Mouse (Mus musculus): ENCODE data around the gene Rcsd1. TPM values are rescaled to one million over a fixed set of nuclear protein-coding genes. Genes with fewer than 3 reads are reported as not detected.

Rcsd1 gene
- polyA plus RNA-seq, 1 experiment from 2014 or later = 13.5 TPM

DNA sequence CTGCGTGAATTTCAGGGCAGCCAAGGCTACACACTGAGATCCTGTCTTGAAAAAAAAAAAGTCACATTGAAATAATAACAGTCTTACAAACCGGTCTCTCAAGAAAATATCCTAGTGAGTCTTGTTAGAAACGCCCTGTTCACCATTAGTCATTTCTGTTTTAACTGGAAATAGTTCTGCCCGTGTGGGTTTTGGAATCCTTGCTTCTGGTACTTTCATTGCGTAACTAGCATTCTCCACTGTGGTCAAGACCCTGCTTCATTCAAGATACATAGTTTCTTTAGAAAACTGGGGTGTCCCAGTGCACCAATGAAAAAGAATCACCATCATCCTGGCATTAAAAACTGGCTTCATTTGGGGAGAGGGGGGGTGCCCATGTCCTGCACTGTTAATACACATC lies 65.8 kb downstream of the Rcsd1 start:
- no peaks in the 10 kb centered on the region for H3K4me1 ChIP-seq (replicated peaks)
- no peak for ATAC-seq (ENCODE audit: low FRiP score)
- no peak overlapping the region for H3K4me3 ChIP-seq
- H3K9me3 ChIP-seq = no peaks in the 10 kb centered on the region
- no peak overlapping the region for H3K9ac ChIP-seq
- H3K36me3 ChIP-seq = no peaks in the 10 kb centered on the region
- WGBS = 76% methylated on average over 5 of the region's 5 CpGs
- no peaks in the 10 kb centered on the region for H3K27me3 ChIP-seq
- no peak overlapping the region for H3K27ac ChIP-seq
- H3K4me2 ChIP-seq = no peak overlapping the region

DNA sequence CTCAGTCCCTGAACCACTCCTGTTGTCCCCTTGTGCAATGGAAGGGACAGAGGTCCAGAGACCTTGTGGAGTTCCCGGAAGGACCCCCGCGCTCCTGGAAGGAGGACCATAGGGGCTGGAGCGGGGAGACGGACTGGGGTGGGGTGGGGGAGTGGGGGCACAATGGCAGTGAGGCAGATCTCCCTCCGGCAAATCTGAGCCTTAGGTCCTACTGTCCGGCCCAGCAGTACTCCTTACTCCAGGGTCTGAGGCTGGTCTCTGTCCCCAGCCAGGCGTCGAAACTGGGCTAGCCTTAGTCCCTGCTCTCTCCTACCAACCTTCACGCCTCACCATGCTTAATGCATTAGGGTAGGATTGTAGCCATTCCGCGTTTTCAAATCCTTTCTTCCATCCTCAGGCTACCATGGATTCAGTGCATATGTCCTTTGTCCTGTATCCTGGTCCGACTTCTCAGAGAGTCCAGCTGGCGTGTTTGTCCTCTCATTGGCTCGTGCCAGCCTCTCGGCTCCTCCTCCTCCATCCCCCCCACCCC lies 66.7 kb downstream of the Rcsd1 start:
- Histone ChIP-seq H3K9ac (peak overlapping the region; percentile 86), H3K9me3 (no peaks in the 10 kb centered on the region), H3K36me3 (no peaks in the 10 kb centered on the region), H3K4me3 (peak overlapping the region; percentile 69), H3K27ac (peak overlapping the region; percentile 96), H3K4me2 (peak overlapping the region; percentile 58), H3K27me3 (no peaks in the 10 kb centered on the region), H3K4me1 (replicated peaks) (no peaks in the 10 kb centered on the region)
- peak; percentile 84 for ATAC-seq (ENCODE audit: low FRiP score)
- under 1% methylated on average over 16 of the region's 16 CpGs for WGBS

DNA sequence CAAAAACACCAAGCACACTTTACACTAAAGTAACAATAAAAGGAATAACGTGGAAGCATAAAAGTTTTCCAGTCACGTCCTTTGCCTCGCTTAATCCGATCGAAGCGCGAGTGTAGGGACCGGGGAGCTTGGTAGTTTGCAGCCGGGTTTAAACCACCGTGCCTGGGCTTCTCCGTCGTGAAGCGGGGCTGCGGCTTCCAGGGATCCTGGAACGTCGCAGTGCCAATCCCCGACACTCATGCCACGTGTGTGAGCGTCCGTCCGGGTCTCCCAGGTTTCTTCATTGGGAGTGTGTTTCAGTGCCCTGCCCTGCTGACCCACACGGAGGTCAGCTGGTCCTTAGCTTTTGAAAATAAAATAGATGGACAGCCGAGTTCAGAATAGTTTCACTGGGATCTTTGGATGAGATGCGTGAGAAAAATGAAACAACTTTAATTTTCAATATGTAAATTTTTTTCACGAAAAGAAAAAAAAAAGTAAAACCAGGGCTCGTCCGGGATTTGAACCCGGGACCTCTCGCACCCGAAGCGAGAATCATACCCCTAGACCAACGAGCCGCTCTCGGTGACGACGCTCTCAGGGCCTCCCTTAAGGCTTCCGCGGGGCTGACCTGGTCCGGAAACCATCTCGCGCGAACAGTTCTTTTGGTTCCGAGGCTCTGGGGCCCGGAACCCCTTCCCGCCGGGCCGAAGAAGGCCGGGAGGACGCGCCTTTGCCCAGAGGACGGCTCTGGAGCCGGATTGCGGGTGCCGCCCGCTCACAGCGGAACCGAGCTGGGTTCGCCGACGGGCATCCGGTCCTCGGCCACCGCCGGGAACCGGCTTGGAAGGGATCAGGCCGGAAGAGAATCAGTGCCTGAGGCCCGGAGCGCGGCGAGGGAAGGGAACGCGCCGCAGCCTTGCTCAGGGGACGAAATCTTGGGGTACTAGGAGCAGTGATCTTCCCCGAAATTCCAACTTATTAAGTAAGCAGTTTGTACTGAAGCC lies 67.5 kb downstream of the Rcsd1 start:
- Histone ChIP-seq H3K4me2 (peak overlapping the region; percentile 58), H3K4me1 (replicated peaks) (no peaks in the 10 kb centered on the region), H3K27me3 (no peaks in the 10 kb centered on the region), H3K9ac (peak overlapping the region; percentile 86), H3K9me3 (no peaks in the 10 kb centered on the region), H3K36me3 (no peaks in the 10 kb centered on the region), H3K4me3 (peak overlapping the region; percentile 69), H3K27ac (peak overlapping the region; percentile 96)
- ATAC-seq (ENCODE audit: low FRiP score) = peak; percentile 85
- under 1% methylated on average over 75 of the region's 75 CpGs for whole genome bisulfite sequencing

DNA sequence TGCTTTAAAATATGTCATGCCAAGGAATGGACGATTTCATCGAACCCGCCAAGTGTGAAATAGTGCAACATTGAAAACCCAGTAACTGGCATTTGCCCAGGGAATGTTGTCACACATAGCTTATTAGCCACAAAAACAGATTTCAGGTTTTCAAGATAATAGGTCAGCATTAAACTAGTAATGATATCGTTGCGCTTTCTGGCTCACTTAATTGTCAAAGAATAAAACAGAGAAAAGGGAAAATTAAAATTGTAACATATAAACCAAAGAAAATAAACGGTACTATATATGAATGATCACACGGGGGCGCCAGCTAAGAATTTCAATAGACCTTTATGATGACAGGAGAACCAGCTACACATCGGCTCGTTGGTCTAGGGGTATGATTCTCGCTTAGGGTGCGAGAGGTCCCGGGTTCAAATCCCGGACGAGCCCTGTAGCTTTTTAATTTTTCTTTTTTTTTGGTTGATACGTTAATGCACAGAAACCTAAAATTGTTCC lies 68.2 kb downstream of the Rcsd1 start:
- Histone ChIP-seq H3K4me2 (peak overlapping the region; percentile 58), H3K9me3 (no peaks in the 10 kb centered on the region), H3K27ac (no peak overlapping the region), H3K4me1 (replicated peaks) (no peaks in the 10 kb centered on the region), H3K27me3 (no peaks in the 10 kb centered on the region), H3K36me3 (no peaks in the 10 kb centered on the region), H3K4me3 (peak overlapping the region; percentile 69), H3K9ac (peak overlapping the region; percentile 66; the same call in 1 of the 2 replicates)
- peak; percentile 37; the same call in 1 of the 2 replicates for ATAC-seq (ENCODE audit: low FRiP score)
- WGBS = 4% methylated on average over 16 of the region's 16 CpGs

DNA sequence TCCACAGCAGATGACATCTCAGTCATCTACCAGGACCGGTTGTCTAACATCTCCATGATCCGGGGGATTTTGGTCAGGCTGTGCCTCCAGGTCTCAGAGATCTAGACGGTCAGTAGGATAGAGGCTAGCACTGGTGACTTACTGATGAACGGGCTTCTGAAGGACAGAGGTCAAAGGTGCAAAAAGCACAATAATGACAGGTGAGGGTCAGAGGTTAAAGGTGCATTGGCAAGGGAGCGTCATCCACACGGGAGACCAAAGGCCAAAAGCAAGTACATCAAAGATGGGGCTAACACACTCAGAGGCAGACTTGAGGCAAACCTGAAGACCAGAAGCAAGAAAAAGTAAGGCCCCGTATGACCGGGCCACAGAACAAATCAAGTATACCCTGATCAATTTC lies 73.3 kb downstream of the Rcsd1 start:
- Histone ChIP-seq H3K4me2 (no peak overlapping the region), H3K27ac (no peak overlapping the region), H3K4me1 (replicated peaks) (peaks cover 31% of the 10 kb centered on the region), H3K4me3 (no peak overlapping the region), H3K36me3 (no peaks in the 10 kb centered on the region), H3K9ac (no peak overlapping the region), H3K9me3 (no peaks in the 10 kb centered on the region), H3K27me3 (no peaks in the 10 kb centered on the region)
- 82% methylated on average over 8 of the region's 8 CpGs for WGBS
- ATAC-seq (ENCODE audit: low FRiP score) = no peak

DNA sequence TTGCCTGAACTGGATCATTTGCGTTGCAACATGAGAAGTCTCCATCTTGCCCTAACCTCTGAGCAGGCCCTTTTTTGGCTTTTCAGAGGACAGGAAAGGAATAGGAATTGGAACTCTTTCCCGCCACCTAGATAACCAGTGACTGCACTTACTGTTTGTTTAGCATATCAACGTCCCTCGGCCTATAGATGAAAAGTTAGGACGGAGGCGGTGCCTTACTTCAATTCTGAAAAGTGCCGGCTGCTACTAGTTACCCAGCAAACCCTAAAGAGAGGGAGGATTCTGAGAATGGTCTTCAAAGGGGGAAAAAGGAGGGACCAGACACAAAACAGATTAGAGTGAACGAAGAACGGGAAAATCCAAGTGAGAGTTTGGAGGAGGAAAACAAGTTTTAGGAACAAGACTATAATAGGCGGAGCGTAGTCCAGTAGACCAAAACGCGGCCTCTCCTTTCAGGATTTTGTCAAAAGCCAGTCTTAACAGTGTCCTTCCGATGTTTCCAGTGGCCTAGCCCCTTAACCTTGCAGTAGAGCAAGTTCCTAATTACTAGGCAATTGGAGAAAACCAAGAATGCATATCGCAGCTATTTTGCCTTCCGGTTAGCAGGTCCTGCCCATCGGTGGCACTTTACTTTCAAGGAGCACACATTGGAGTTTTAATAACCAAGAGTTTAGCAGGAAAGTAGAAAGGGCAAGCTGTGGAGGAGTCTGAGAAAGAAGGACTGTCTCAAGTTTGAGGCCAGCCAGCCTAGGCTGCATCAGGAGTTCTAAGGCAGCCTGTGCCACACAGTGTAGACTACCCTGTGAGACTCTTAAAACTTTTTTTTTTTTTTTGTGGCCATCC lies 74.3 kb downstream of the Rcsd1 start:
- WGBS = 26% methylated on average over 17 of the region's 17 CpGs
- Histone ChIP-seq H3K36me3 (no peaks in the 10 kb centered on the region), H3K9me3 (no peaks in the 10 kb centered on the region), H3K27me3 (no peaks in the 10 kb centered on the region), H3K4me1 (replicated peaks) (peaks cover 38% of the 10 kb centered on the region), H3K4me2 (peak overlapping the region; percentile 63), H3K27ac (peak overlapping the region; percentile 96), H3K9ac (peak overlapping the region; percentile 91), H3K4me3 (peak overlapping the region; percentile 82)
- no peak for ATAC-seq (ENCODE audit: low FRiP score)

DNA sequence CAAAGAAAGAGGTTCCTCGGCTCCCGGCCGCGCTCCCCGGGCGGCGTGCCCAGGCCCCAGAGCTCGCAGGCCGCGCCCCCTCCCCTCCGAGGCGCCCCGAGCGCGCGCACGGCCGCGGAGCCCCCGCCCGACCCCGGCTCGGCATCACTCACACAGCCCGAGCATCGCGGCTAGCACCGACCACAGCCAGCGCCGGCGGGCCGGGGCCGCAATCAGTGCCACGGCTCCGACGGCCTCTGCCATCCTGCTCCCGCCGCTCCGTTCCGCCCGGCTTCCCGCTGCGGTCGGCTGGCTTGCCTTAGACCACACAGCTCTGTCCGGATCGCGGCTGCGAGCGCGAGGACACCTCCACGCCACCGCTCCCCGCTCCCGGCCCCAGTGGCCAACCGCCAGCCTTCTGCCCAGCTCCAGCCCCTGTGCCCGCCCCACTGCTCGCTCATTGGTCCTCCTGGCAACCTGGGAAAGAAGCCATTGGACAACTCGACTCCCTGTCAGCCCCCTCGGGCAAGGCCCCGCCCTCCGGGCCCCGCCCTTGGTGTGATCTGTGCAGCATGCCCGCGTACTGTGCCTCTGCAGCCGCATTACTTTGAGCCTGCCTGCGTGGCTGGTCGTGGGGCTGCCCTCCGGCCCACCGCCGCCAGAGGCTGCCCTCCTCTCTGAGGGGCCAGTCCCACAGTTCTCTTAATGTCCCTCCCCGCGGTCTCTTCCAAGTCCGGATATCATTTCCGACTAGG lies 75.2 kb downstream of the Rcsd1 start, which contains the start of gene Mpzl1:
Mpzl1 (minus strand) TSS at position 388 of the 734 bp plus-strand sequence.
- under 1% methylated on average over 54 of the region's 73 CpGs for WGBS
- Histone ChIP-seq H3K9me3 (no peaks in the 10 kb centered on the region), H3K4me2 (peak within 1 kb of the TSS; percentile 63), H3K4me3 (peak within 1 kb of the TSS; percentile 82), H3K36me3 (no peaks in the 10 kb centered on the region), H3K27me3 (no peaks in the 10 kb centered on the region), H3K9ac (peak within 1 kb of the TSS; percentile 91), H3K27ac (peak within 1 kb of the TSS; percentile 96), H3K4me1 (replicated peaks) (peaks cover 48% of the 10 kb centered on the region)
- peak; percentile 100 for ATAC-seq (ENCODE audit: low FRiP score)

DNA sequence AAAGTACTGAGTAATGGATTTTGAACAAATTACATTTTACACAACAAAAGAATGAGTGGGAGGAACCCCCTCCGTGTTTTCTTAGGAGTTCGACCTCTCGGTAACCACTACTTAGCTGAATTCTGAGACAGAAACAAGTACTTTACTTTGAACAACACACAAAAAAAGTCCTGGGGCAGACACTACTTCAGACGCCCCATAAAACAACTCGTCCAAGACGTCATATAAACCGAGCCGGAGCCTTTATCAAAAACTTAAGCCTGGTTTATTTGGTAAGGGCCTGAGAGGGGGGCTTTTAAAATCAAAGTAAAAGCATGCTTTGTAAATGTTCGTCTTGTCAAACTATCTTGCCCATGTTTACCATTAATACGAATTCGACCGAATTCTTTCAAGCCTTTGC lies 76.2 kb downstream of the Rcsd1 start:
- H3K4me1 ChIP-seq (replicated peaks) = peaks cover 51% of the 10 kb centered on the region
- WGBS = 3% methylated on average over 12 of the region's 12 CpGs
- no peaks in the 10 kb centered on the region for H3K36me3 ChIP-seq
- no peaks in the 10 kb centered on the region for H3K9me3 ChIP-seq
- peak overlapping the region; percentile 91 for H3K9ac ChIP-seq
- peak overlapping the region; percentile 63 for H3K4me2 ChIP-seq
- no peak for ATAC-seq (ENCODE audit: low FRiP score)
- H3K4me3 ChIP-seq = peak overlapping the region; percentile 82
- H3K27ac ChIP-seq = no peak overlapping the region
- no peaks in the 10 kb centered on the region for H3K27me3 ChIP-seq

DNA sequence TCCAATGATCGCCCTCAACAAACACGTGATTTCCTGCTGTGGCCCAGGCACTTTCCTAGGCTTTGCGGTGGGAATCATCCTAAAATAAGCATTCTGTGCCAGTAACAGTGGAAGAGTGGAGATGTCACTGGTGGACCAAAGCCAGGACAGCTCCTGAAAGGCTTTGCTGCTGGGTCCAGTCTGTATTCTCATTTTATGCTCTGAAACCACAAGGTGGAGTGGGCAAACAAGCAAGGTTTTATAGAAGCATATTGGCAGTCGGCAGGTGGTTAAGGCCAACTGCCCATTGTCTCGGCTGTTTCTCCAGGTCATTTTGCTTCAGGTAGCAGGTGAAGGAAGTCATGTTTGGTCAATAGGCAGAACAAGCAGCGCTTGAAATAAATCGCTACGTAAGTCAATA lies 78.4 kb downstream of the Rcsd1 start:
- ATAC-seq (ENCODE audit: low FRiP score) = no peak
- no peaks in the 10 kb centered on the region for H3K36me3 ChIP-seq
- H3K4me3 ChIP-seq = no peak overlapping the region
- no peaks in the 10 kb centered on the region for H3K9me3 ChIP-seq
- 86% methylated on average over 8 of the region's 8 CpGs for WGBS
- no peak overlapping the region for H3K9ac ChIP-seq
- no peaks in the 10 kb centered on the region for H3K27me3 ChIP-seq
- peaks cover 55% of the 10 kb centered on the region for H3K4me1 ChIP-seq (replicated peaks)
- H3K4me2 ChIP-seq = 0 out of 2 replicates have a peak overlapping the region, but pooled peaks have one; percentile 6
- no peak overlapping the region for H3K27ac ChIP-seq

DNA sequence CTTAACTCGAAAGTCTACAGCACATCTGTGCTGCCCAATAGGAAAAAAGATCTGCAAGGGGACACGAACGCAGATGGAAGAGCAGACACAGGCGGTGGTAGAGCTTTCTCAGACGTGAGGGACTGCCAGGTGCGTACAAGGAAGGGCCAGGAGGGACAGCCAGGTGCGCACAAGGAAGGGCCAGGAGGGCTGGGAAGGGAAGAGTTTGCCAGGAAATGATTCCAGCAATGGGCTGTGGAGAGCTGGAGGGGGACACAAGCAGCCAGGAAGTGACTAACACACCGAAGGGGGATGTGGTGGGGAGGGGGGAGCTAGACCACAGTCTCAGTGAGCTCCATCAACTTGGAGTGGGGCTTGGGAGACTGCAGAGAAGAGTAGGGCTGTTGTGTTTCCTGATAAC lies 79.6 kb downstream of the Rcsd1 start:
- Histone ChIP-seq H3K4me3 (no peak overlapping the region), H3K4me1 (replicated peaks) (peaks cover 50% of the 10 kb centered on the region), H3K9ac (peak overlapping the region; percentile 51), H3K27me3 (no peaks in the 10 kb centered on the region), H3K36me3 (no peaks in the 10 kb centered on the region), H3K9me3 (no peaks in the 10 kb centered on the region), H3K4me2 (no peak overlapping the region), H3K27ac (no peak overlapping the region; the same call in 1 of the 2 replicates)
- ATAC-seq (ENCODE audit: low FRiP score) = no peak
- 27% methylated on average over 8 of the region's 8 CpGs for WGBS

DNA sequence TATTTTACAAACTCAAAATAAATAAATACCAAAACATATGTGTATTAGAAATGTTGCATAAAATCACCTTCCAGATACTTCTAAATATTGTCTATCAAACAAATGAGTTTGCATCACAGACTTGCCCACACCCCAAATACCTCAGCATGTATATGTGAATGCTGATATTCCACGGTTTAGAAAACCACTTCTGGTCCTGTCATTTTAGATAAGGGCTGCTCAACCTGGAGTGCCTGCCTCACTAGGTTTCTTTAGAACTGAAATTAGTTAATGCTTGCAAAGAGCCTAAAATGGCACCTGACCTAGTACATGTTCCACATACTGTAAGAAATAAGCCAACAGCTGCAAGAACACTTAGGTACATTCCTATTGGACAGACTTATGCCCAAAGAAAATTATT lies 81.0 kb downstream of the Rcsd1 start:
- 90% methylated on average over 1 of the region's 1 CpGs for WGBS

More for the DNA sequence above, 81.0 kb downstream of the Rcsd1 start:
- H3K4me2 ChIP-seq = no peak overlapping the region
- H3K27ac ChIP-seq = no peak overlapping the region
- H3K9me3 ChIP-seq = no peaks in the 10 kb centered on the region
- H3K36me3 ChIP-seq = no peaks in the 10 kb centered on the region
- H3K27me3 ChIP-seq = no peaks in the 10 kb centered on the region
- ATAC-seq (ENCODE audit: low FRiP score) = no peak
- H3K4me1 ChIP-seq (replicated peaks) = peaks cover 47% of the 10 kb centered on the region
- H3K9ac ChIP-seq = no peak overlapping the region
- H3K4me3 ChIP-seq = no peak overlapping the region

Data from hindbrain, embryonic 13.5 days (tissue).